Mouse (Mus musculus): ENCODE results near the gene Ptov1. TPM values are rescaled to one million over a fixed set of nuclear protein-coding genes. Genes with fewer than 3 reads are reported as not detected.

Ptov1 gene
- total and polyA plus RNA-seq, 3 experiments: 46.4 to 168 TPM; not detected in 1

DNA sequence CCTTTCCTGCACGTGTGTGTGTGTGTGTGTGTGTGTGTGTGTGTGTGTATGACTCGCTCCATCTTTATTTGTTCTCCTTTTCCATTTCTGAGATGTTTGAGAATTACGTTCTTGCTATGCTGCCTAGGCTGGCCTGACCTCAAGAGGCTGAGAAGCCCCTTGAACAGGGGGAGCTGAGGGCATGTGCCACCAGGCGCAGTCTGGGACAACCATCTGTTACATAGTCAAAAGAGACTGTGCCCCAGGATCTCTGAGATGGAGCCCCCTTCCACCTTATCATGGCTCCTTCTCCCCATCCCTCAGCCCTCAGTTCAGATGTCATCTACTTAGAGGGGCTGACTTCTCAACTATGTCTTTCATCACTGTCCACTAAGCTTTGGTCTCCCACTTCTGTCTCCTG is 55.2 kb downstream of the Ptov1 start:
- no peaks in the 10 kb centered on the region for H3K27me3 ChIP-seq (ENCODE audit: control insufficient read depth in 1 of 2, insufficient read depth in 2 of 2, low read length in 2 of 2)
- no peak overlapping the region for H3K9ac ChIP-seq (ENCODE audit: control insufficient read depth, low read depth, low read length, poor library complexity, severe bottlenecking)
- H3K79me2 ChIP-seq (ENCODE audit: control insufficient read depth, insufficient read depth, low read length, poor library complexity): peaks cover 40% of the 10 kb centered on the region
- H3K4me3 ChIP-seq (ENCODE audit: control insufficient read depth in 1 of 2, insufficient read depth in 1 of 2, low read depth in 2 of 2, low read length in 2 of 2): no peak overlapping the region
- H3K4me1 ChIP-seq (ENCODE audit: control insufficient read depth in 1 of 2, insufficient read depth in 2 of 2, low read length in 2 of 2): peaks cover 6 to 25% of the 10 kb centered on the region in 2 experiments; a peak in 3 of 4 replicates
- H3K36me3 ChIP-seq (ENCODE audit: control insufficient read depth in 1 of 2, insufficient read depth in 2 of 2, low read length in 2 of 2): peaks cover 8 to 20% of the 10 kb centered on the region in 2 experiments
- TF ChIP-seq USF2 (IDR thresholded peaks at IDR 0.05; ENCODE audit: borderline replicate concordance in 1 of 2, insufficient read depth in 1 of 2, low read depth in 1 of 2, low read length in 2 of 2) (no peak), TCF12 (IDR thresholded peaks at IDR 0.05; ENCODE audit: low read depth, low read length) (no peak), POLR2A (IDR thresholded peaks at IDR 0.05; ENCODE audit: control insufficient read depth in 1 of 2, insufficient read depth in 1 of 2, low read depth in 1 of 2, low read length in 2 of 2, poor library complexity in 1 of 2) (no peak), NRF1 (IDR thresholded peaks at IDR 0.05; ENCODE audit: insufficient read depth, low read depth, low read length, poor library complexity, severe bottlenecking) (no peak), MXI1 (IDR thresholded peaks at IDR 0.05; ENCODE audit: low read depth, low read length) (no peak), ZKSCAN1 (IDR thresholded peaks at IDR 0.05; ENCODE audit: low read depth, low read length) (no peak), ETS1 (IDR thresholded peaks at IDR 0.05; ENCODE audit: low read depth, low read length) (no peak), NELFE (IDR thresholded peaks at IDR 0.05; ENCODE audit: low read depth, low read length) (no peak), CTCF (IDR thresholded peaks at IDR 0.05 in 2 of 3, conservative IDR thresholded peaks at IDR 0.05 in 1 of 3; ENCODE audit: control insufficient read depth in 1 of 3, insufficient read depth in 1 of 3, low read depth in 2 of 3, low read length in 3 of 3, poor library complexity in 1 of 3, severe bottlenecking in 1 of 3) (no peak), KAT2A (conservative IDR thresholded peaks at IDR 0.05; ENCODE audit: low read depth, low read length) (no peak), HCFC1 (IDR thresholded peaks at IDR 0.05; ENCODE audit: low read depth, low read length) (no peak), E2F4 (IDR thresholded peaks at IDR 0.05; ENCODE audit: borderline replicate concordance, low read depth, low read length) (no peak)
- H3K9me3 ChIP-seq (replicated peaks; ENCODE audit: insufficient read depth, low read length): no peaks in the 10 kb centered on the region
- H3K27ac ChIP-seq (ENCODE audit: control insufficient read depth, low read depth, low read length): no peak overlapping the region
- DNase-seq (ENCODE audit: low read depth, low spot score): no peak

DNA sequence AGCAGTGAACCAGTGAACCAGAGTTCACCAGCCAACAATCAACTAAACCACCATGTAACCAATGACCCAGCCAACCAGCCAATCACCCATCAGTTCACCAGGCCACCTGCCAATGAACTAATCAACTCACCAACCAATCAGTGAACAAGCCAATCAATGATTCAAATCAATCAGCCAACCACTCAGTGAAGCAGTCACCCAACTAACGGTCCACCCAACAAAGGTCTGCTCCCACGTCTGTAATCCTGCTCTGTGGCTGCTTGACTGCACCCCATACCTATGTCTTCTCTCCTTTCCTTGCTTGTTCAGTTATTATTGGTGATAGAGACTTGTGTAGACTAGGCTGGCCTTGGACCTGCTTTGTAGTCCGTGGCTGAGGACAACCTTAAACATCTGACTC is 55.6 kb downstream of the Ptov1 start:
- H3K79me2 ChIP-seq (ENCODE audit: control insufficient read depth, insufficient read depth, low read length, poor library complexity): peaks cover 36% of the 10 kb centered on the region
- TF ChIP-seq EP300 (IDR thresholded peaks at IDR 0.05; ENCODE audit: low read depth in 1 of 2, low read length in 2 of 2) (no peak), POLR2AphosphoS5 (IDR thresholded peaks at IDR 0.05; ENCODE audit: borderline replicate concordance, low read depth, low read length) (no peak), NELFE (IDR thresholded peaks at IDR 0.05; ENCODE audit: low read depth, low read length) (no peak), TBP (IDR thresholded peaks at IDR 0.05; ENCODE audit: low read depth, low read length) (no peak), MXI1 (IDR thresholded peaks at IDR 0.05; ENCODE audit: low read depth, low read length) (no peak), ZNF384 (IDR thresholded peaks at IDR 0.05; ENCODE audit: low read depth, low read length) (no peak)
- H3K27me3 ChIP-seq (ENCODE audit: control insufficient read depth in 1 of 2, insufficient read depth in 2 of 2, low read length in 2 of 2): no peaks in the 10 kb centered on the region
- H3K36me3 ChIP-seq (ENCODE audit: control insufficient read depth in 1 of 2, insufficient read depth in 2 of 2, low read length in 2 of 2): peaks cover 3 to 16% of the 10 kb centered on the region in 2 experiments; a peak in 3 of 4 replicates
- peaks cover 2 to 21% of the 10 kb centered on the region in 2 experiments; a peak in 3 of 4 replicates for H3K4me1 ChIP-seq (ENCODE audit: control insufficient read depth in 1 of 2, insufficient read depth in 2 of 2, low read length in 2 of 2)
- H3K9me3 ChIP-seq (replicated peaks; ENCODE audit: insufficient read depth, low read length): no peaks in the 10 kb centered on the region
- no peak overlapping the region for H3K9ac ChIP-seq (ENCODE audit: control insufficient read depth, low read depth, low read length, poor library complexity, severe bottlenecking)
- H3K4me3 ChIP-seq (ENCODE audit: control insufficient read depth in 1 of 2, insufficient read depth in 1 of 2, low read depth in 2 of 2, low read length in 2 of 2): no peak overlapping the region
- no peak overlapping the region for H3K27ac ChIP-seq (ENCODE audit: control insufficient read depth, low read depth, low read length)
- DNase-seq (ENCODE audit: low read depth, low spot score): no peak

Other genes with a start within 250 kb of the Ptov1 start
- under 0.01 and 0.07 TPM in 2 replicates for gene Myh14, start 198.9 kb downstream of the Ptov1 start, total RNA-seq (2012; rRNA removed)
- under 1 TPM in 1 of 2 experiments, not detected in 1; 0.08 TPM for gene Myh14, start 198.9 kb downstream of the Ptov1 start, polyA plus RNA-seq (2012; ENCODE audit: insufficient read depth in 1 of 2, insufficient read length in 2 of 2, low read depth in 1 of 2, low replicate concordance in 2 of 2, missing spikeins in 1 of 2)
- not detected in 2 replicates for gene Izumo2, start 161.0 kb downstream of the Ptov1 start, total RNA-seq (2012; rRNA removed)
- not detected for gene Izumo2, start 161.0 kb downstream of the Ptov1 start, polyA plus RNA-seq (2012; ENCODE audit: insufficient read depth in 1 of 2, insufficient read length in 2 of 2, low read depth in 1 of 2, low replicate concordance in 2 of 2, missing spikeins in 1 of 2)
- gene Vrk3, start 121.4 kb downstream of the Ptov1 start, total RNA-seq (2012; rRNA removed): 24.9 and 25.7 TPM in 2 replicates
- 10 to 100 TPM in 1 of 2 experiments, not detected in 1; 55.6 TPM for gene Vrk3, start 121.4 kb downstream of the Ptov1 start, polyA plus RNA-seq (2012; ENCODE audit: insufficient read depth in 1 of 2, insufficient read length in 2 of 2, low read depth in 1 of 2, low replicate concordance in 2 of 2, missing spikeins in 1 of 2)
- 0.65 and 1.3 TPM in 2 replicates for gene Zfp473, start 118.7 kb downstream of the Ptov1 start, total RNA-seq (2012; rRNA removed)
- gene Zfp473, start 118.7 kb downstream of the Ptov1 start, polyA plus RNA-seq (2012; ENCODE audit: insufficient read depth in 1 of 2, insufficient read length in 2 of 2, low read depth in 1 of 2, low replicate concordance in 2 of 2, missing spikeins in 1 of 2): under 1 TPM in 1 of 2 experiments, not detected in 1; 0.96 TPM
- gene Nup62, start 53.7 kb downstream of the Ptov1 start, total RNA-seq (2012; rRNA removed): 136 and 137 TPM in 2 replicates
- gene Nup62, start 53.7 kb downstream of the Ptov1 start, polyA plus RNA-seq (2012; ENCODE audit: insufficient read depth in 1 of 2, insufficient read length in 2 of 2, low read depth in 1 of 2, low replicate concordance in 2 of 2, missing spikeins in 1 of 2): 100 to 1,000 TPM in 1 of 2 experiments, not detected in 1; 235 TPM
- 0.73 and 0.92 TPM in 2 replicates for gene Il4i1, start 53.4 kb downstream of the Ptov1 start, total RNA-seq (2012; rRNA removed)
- under 1 TPM in 1 of 2 experiments, not detected in 1; 0.54 TPM for gene Il4i1, start 53.4 kb downstream of the Ptov1 start, polyA plus RNA-seq (2012; ENCODE audit: insufficient read depth in 1 of 2, insufficient read length in 2 of 2, low read depth in 1 of 2, low replicate concordance in 2 of 2, missing spikeins in 1 of 2)
- 17.6 and 19.6 TPM in 2 replicates for gene Atf5, start 53.1 kb downstream of the Ptov1 start, total RNA-seq (2012; rRNA removed)
- gene Atf5, start 53.1 kb downstream of the Ptov1 start, polyA plus RNA-seq (2012; ENCODE audit: insufficient read depth in 1 of 2, insufficient read length in 2 of 2, low read depth in 1 of 2, low replicate concordance in 2 of 2, missing spikeins in 1 of 2): 10 to 100 TPM in 1 of 2 experiments, not detected in 1; 95.5 TPM
- 32.0 and 37.3 TPM in 2 replicates for gene Akt1s1, start 20.8 kb downstream of the Ptov1 start, total RNA-seq (2012; rRNA removed)
- 10 to 100 TPM in 1 of 2 experiments, not detected in 1; 71.8 TPM for gene Akt1s1, start 20.8 kb downstream of the Ptov1 start, polyA plus RNA-seq (2012; ENCODE audit: insufficient read depth in 1 of 2, insufficient read length in 2 of 2, low read depth in 1 of 2, low replicate concordance in 2 of 2, missing spikeins in 1 of 2)
- gene Tbc1d17, start 20.7 kb downstream of the Ptov1 start, total RNA-seq (2012; rRNA removed): 16.7 and 16.9 TPM in 2 replicates
- 10 to 100 TPM in 1 of 2 experiments, not detected in 1; 29.5 TPM for gene Tbc1d17, start 20.7 kb downstream of the Ptov1 start, polyA plus RNA-seq (2012; ENCODE audit: insufficient read depth in 1 of 2, insufficient read length in 2 of 2, low read depth in 1 of 2, low replicate concordance in 2 of 2, missing spikeins in 1 of 2)
- 39.3 and 49.9 TPM in 2 replicates for gene Pnkp, start 12.6 kb downstream of the Ptov1 start, total RNA-seq (2012; rRNA removed)
- 10 to 100 TPM in 1 of 2 experiments, not detected in 1; 45.6 TPM for gene Pnkp, start 12.6 kb downstream of the Ptov1 start, polyA plus RNA-seq (2012; ENCODE audit: insufficient read depth in 1 of 2, insufficient read length in 2 of 2, low read depth in 1 of 2, low replicate concordance in 2 of 2, missing spikeins in 1 of 2)
- 50.5 and 53.9 TPM in 2 replicates for gene Med25, start 22.9 kb upstream of the Ptov1 start, total RNA-seq (2012; rRNA removed)
- 100 to 1,000 TPM in 1 of 2 experiments, not detected in 1; 118 TPM for gene Med25, start 22.9 kb upstream of the Ptov1 start, polyA plus RNA-seq (2012; ENCODE audit: insufficient read depth in 1 of 2, insufficient read length in 2 of 2, low read depth in 1 of 2, low replicate concordance in 2 of 2, missing spikeins in 1 of 2)
- 6.8 and 9.4 TPM in 2 replicates for gene Fuz, start 26.3 kb upstream of the Ptov1 start, total RNA-seq (2012; rRNA removed)
- 10 to 100 TPM in 1 of 2 experiments, not detected in 1; 18.1 TPM for gene Fuz, start 26.3 kb upstream of the Ptov1 start, polyA plus RNA-seq (2012; ENCODE audit: insufficient read depth in 1 of 2, insufficient read length in 2 of 2, low read depth in 1 of 2, low replicate concordance in 2 of 2, missing spikeins in 1 of 2)
- 54.0 and 54.4 TPM in 2 replicates for gene Ap2a1, start 59.7 kb upstream of the Ptov1 start, total RNA-seq (2012; rRNA removed)
- 100 to 1,000 TPM in 1 of 2 experiments, 10 to 100 TPM in 1; 73.1 to 107 TPM for gene Ap2a1, start 59.7 kb upstream of the Ptov1 start, polyA plus RNA-seq (2012; ENCODE audit: insufficient read depth in 1 of 2, insufficient read length in 2 of 2, low read depth in 1 of 2, low replicate concordance in 2 of 2, missing spikeins in 1 of 2)
- 0.10 TPM in 1 of 2 replicates, not detected in the other for gene Tsks, start 73.4 kb upstream of the Ptov1 start, total RNA-seq (2012; rRNA removed)
- gene Tsks, start 73.4 kb upstream of the Ptov1 start, polyA plus RNA-seq (2012; ENCODE audit: insufficient read depth in 1 of 2, insufficient read length in 2 of 2, low read depth in 1 of 2, low replicate concordance in 2 of 2, missing spikeins in 1 of 2): under 1 TPM in 1 of 2 experiments, not detected in 1; 0.08 TPM
- gene Cpt1c, start 105.1 kb upstream of the Ptov1 start, total RNA-seq (2012; rRNA removed): 0.20 and 0.35 TPM in 2 replicates
- under 1 TPM in 1 of 2 experiments, not detected in 1; 0.81 TPM for gene Cpt1c, start 105.1 kb upstream of the Ptov1 start, polyA plus RNA-seq (2012; ENCODE audit: insufficient read depth in 1 of 2, insufficient read length in 2 of 2, low read depth in 1 of 2, low replicate concordance in 2 of 2, missing spikeins in 1 of 2)
- 317 and 339 TPM in 2 replicates for gene Prmt1, start 116.8 kb upstream of the Ptov1 start, total RNA-seq (2012; rRNA removed)
- 100 to 1,000 TPM; 254 to 715 TPM for gene Prmt1, start 116.8 kb upstream of the Ptov1 start, polyA plus RNA-seq (2012; ENCODE audit: insufficient read depth in 1 of 2, insufficient read length in 2 of 2, low read depth in 1 of 2, low replicate concordance in 2 of 2, missing spikeins in 1 of 2)
- 78.6 and 83.4 TPM in 2 replicates for gene Irf3, start 127.9 kb upstream of the Ptov1 start, total RNA-seq (2012; rRNA removed)
- gene Irf3, start 127.9 kb upstream of the Ptov1 start, polyA plus RNA-seq (2012; ENCODE audit: insufficient read depth in 1 of 2, insufficient read length in 2 of 2, low read depth in 1 of 2, low replicate concordance in 2 of 2, missing spikeins in 1 of 2): 10 to 100 TPM in 1 of 2 experiments, not detected in 1; 82.1 TPM
- gene Bcl2l12, start 128.9 kb upstream of the Ptov1 start, total RNA-seq (2012; rRNA removed): 13.4 and 16.6 TPM in 2 replicates
- gene Bcl2l12, start 128.9 kb upstream of the Ptov1 start, polyA plus RNA-seq (2012; ENCODE audit: insufficient read depth in 1 of 2, insufficient read length in 2 of 2, low read depth in 1 of 2, low replicate concordance in 2 of 2, missing spikeins in 1 of 2): 10 to 100 TPM in 1 of 2 experiments, not detected in 1; 24.6 TPM
- 17.7 and 18.3 TPM in 2 replicates for gene Scaf1, start 146.6 kb upstream of the Ptov1 start, total RNA-seq (2012; rRNA removed)
- gene Scaf1, start 146.6 kb upstream of the Ptov1 start, polyA plus RNA-seq (2012; ENCODE audit: insufficient read depth in 1 of 2, insufficient read length in 2 of 2, low read depth in 1 of 2, low replicate concordance in 2 of 2, missing spikeins in 1 of 2): 10 to 100 TPM; 34.4 to 81.5 TPM
- gene Rras, start 148.2 kb upstream of the Ptov1 start, total RNA-seq (2012; rRNA removed): 4.2 and 5.0 TPM in 2 replicates
- 10 to 100 TPM in 1 of 2 experiments, not detected in 1; 24.1 TPM for gene Rras, start 148.2 kb upstream of the Ptov1 start, polyA plus RNA-seq (2012; ENCODE audit: insufficient read depth in 1 of 2, insufficient read length in 2 of 2, low read depth in 1 of 2, low replicate concordance in 2 of 2, missing spikeins in 1 of 2)
- 3.3 and 3.5 TPM in 2 replicates for gene Prr12, start 183.1 kb upstream of the Ptov1 start, total RNA-seq (2012; rRNA removed)
- 10 to 100 TPM in 1 of 2 experiments, not detected in 1; 32.1 TPM for gene Prr12, start 183.1 kb upstream of the Ptov1 start, polyA plus RNA-seq (2012; ENCODE audit: insufficient read depth in 1 of 2, insufficient read length in 2 of 2, low read depth in 1 of 2, low replicate concordance in 2 of 2, missing spikeins in 1 of 2)
- 49.9 and 50.7 TPM in 2 replicates for gene Nosip, start 192.6 kb upstream of the Ptov1 start, total RNA-seq (2012; rRNA removed)
- 10 to 100 TPM in 1 of 2 experiments, not detected in 1; 78.9 TPM for gene Nosip, start 192.6 kb upstream of the Ptov1 start, polyA plus RNA-seq (2012; ENCODE audit: insufficient read depth in 1 of 2, insufficient read length in 2 of 2, low read depth in 1 of 2, low replicate concordance in 2 of 2, missing spikeins in 1 of 2)
- 7.5 and 7.7 TPM in 2 replicates for gene Prrg2, start 192.9 kb upstream of the Ptov1 start, total RNA-seq (2012; rRNA removed)
- gene Prrg2, start 192.9 kb upstream of the Ptov1 start, polyA plus RNA-seq (2012; ENCODE audit: insufficient read depth in 1 of 2, insufficient read length in 2 of 2, low read depth in 1 of 2, low replicate concordance in 2 of 2, missing spikeins in 1 of 2): 10 to 100 TPM in 1 of 2 experiments, not detected in 1; 16.9 TPM
- 16.0 and 29.3 TPM in 2 replicates for gene Rcn3, start 222.4 kb upstream of the Ptov1 start, total RNA-seq (2012; rRNA removed)
- 10 to 100 TPM in 1 of 2 experiments, not detected in 1; 43.0 TPM for gene Rcn3, start 222.4 kb upstream of the Ptov1 start, polyA plus RNA-seq (2012; ENCODE audit: insufficient read depth in 1 of 2, insufficient read length in 2 of 2, low read depth in 1 of 2, low replicate concordance in 2 of 2, missing spikeins in 1 of 2)
- gene Fcgrt, start 234.1 kb upstream of the Ptov1 start, total RNA-seq (2012; rRNA removed): 0.26 and 0.27 TPM in 2 replicates
- gene Fcgrt, start 234.1 kb upstream of the Ptov1 start, polyA plus RNA-seq (2012; ENCODE audit: insufficient read depth in 1 of 2, insufficient read length in 2 of 2, low read depth in 1 of 2, low replicate concordance in 2 of 2, missing spikeins in 1 of 2): 1 to 10 TPM in 1 of 2 experiments, not detected in 1; 1.7 TPM